Mouse (Mus musculus) adrenal gland, adult 2 months (tissue): ENCODE data around the gene Efcc1. TPM values are rescaled to one million over a fixed set of nuclear protein-coding genes. Genes with fewer than 3 reads are reported as not detected.

Experiments used
- DNase-seq: peaks from one replicate; pipeline ENCODE4 v3.0.0; 2021
- long read RNA-seq: library from polyadenylated mRNA; stranded (forward); transcript quantifications from one replicate; pipeline ENCODE4 v2.0.0, GENCODE M21; 2021
- polyA plus RNA-seq: library from polyadenylated mRNA; depleted of rRNA; stranded (reverse); fragments of >200 nt; gene quantifications from 2 replicates; pipeline ENCODE4 v1.2.3, GENCODE M21; 2012; rRNA removed
- total RNA-seq, 2 experiments: library from RNA; stranded (reverse); gene quantifications; 2 replicates each; pipeline ENCODE4 v1.2.3; 2021

Gene Efcc1
- total RNA-seq = 1 to 10 TPM in 1 of 2 experiments, under 1 TPM in 1; 0.63 to 1.1 TPM
- polyA plus RNA-seq = 1.1 and 1.4 TPM in 2 replicates
- long read RNA-seq = 0 reads

DNA sequence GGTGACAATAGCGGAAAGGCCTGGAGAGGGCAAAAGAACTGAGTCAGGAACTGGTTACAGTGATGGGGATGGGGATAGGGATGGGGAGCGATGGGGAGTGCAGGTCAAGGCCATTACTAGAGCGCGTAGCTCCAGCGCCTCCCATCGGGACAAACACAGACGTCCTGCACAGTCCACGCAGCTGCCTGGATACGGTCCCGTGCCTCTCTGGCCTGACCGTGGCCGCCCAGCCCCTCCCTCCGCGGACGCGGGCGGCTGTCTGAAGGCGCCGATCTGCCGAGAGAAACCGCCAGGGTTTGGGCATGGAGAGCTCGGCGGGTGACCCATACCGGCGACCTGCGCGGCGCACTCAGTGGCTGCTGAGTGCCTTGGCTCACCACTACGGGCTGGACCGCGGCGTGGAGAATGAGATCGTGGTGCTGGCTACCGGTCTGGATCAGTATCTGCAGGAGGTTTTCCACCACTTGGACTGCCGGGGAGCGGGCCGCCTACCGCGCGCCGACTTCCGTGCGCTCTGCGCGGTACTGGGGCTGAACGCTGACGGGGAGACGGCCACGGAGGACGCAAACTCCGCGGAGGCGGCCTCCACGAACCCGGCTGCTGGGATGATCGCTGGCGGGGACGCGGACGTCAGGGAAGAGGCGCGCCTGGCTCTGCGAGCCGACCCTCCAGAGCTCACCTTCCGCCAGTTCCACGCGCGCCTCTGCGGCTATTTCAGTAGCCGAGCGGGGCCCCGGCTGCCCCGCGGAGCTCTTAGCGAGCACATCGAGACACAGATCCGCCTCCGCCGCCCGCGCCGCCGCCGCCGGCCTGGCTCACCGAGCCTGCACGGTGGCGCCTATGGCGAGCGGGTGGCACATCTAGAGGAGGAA, at the start of gene Efcc1:
TSS of gene Efcc1 (plus strand) at position 279 of the 872 bp plus-strand sequence.
- peak; percentile 51 for DNase-seq

DNA sequence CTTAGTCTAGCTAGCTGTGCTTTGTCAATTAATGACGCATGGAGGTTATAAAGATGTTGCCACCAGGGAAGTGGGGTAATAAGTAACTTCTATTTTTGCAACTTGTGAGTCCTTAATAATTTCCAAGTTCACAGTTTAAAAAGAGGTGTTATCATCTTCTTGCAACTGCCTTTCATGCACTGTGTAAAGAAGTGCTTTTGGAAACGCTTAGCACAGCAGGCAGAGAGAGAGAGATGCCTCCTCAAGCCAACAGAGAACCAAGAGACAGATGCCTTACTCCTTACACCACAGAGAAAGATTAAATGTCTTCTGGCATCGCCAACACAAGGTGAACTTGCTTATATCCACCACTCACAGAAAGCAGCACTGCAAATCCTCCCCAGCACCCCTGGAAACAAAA, 34.7 kb upstream of the Efcc1 start:
- no peak for DNase-seq

DNA sequence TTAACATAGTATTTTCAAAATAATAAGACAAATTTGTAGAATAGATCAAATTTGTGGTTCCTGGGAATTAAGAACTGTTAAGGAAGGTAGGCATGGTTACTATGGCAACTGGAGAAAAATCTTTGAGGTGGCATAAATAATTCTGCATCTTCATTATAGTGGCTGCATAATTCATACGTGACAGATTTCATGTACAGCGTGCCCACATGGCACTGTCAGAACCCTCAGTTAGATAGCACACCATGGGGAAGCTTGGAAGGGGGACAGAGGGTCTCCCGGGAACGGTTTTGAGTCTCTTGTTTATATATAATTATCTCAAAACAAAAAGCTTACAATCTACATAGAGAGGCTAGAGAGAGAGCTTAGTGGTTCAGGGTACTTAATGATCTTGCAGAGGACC, 34.1 kb upstream of the Efcc1 start:
- no peak for DNase-seq

- DNase-seq = no peak
Observed at GRCm38 (mm10) chr6:87706246-87706645, 24.4 kb upstream of the Efcc1 start.

GRCm38 (mm10) chr6:87712311-87712710, 18.4 kb upstream of the Efcc1 start:
- no peak for DNase-seq

GRCm38 (mm10) chr6:87714091-87714490, 16.6 kb upstream of the Efcc1 start:
- DNase-seq = no peak

DNA sequence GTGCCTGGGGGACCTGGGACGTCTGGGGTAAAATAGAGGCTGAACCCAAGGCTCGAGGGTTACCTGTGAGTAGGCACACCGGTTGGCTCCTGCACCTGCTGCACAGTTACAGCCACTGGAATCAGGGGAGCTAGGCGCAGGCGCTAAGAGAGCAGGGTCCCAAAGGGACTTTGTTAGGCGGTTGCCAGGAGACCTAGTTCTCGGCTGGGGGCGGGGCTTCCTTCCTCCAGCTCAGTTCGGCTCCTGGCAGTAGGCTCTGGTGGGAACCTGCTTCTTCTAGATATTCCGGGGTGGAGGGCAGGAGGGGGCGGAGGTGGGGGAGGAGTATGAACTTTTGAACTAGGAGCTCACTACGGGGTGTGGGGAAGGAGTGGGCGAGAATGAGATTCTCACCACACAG, 8.0 kb upstream of the Efcc1 start:
- no peak for DNase-seq

DNA sequence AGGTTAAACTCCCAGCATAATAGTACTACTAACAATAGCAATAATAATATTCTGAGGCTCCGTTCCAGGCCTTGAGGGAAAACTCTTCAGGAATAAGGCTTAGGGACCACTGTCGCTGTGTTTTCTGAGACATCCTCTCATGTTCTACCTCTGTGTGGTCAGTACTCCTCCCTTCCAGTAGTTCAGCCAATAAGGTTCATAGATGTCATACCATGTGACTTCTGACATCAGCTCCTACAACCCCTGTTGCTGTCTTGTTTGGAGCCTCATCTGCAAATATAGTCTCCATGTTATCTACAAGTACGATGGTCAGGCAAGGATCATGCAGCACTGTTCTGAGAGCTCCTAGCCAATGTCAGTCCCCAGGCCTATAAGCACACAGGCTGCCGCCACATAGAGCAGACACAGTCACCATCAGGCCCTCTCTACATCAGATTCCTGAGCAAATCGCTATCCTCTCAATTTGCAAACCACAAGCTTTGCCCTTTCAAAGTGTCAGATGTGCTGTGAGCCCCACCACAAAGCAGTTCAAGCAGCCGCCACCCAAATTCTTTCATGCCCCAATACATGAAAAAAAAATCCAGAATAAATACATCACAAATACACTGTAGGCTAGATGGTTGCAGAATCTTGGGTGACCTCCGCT, 5.3 kb upstream of the Efcc1 start:
- DNase-seq = no peak

DNA sequence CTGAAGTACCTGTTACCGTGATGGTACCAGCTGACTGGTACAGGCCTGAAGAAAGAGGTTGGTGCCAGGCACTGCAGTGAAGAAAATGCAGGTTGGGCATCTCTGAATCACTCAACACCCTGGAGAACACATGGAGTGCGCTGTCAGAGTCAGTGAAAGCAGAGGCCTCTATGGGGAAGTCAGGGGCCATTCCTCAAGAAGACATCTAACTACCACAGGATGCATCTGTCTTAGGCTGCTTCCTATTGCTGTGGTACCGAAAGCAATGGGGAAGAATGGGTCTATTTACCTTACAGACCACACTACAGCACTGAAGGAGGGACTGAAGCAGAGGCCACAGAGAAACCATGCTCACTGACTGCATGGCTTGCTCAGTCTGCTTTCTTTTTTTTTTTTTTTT, 2.6 kb upstream of the Efcc1 start:
- DNase-seq = no peak

DNA sequence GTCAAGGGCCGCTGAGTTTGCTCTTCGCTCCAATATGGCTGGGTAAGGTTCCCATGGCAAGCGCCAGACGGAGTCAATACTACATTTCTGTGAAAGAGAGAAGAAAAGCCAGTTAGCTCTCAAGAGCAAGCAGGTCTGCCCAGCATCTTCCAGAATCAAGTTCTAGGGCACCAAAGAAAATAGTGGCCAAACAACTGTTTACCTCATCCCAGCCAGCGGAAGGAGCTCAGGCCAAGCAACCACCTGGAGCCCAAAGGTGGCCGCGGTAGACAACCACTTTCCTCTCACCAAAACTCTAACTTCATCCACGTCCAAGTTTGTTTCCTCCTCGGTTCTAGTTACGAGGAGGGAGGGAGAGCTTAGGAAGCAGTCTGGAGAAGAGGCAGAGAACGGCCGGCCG, 528 bp upstream of the Efcc1 start:
- no peak for DNase-seq

DNA sequence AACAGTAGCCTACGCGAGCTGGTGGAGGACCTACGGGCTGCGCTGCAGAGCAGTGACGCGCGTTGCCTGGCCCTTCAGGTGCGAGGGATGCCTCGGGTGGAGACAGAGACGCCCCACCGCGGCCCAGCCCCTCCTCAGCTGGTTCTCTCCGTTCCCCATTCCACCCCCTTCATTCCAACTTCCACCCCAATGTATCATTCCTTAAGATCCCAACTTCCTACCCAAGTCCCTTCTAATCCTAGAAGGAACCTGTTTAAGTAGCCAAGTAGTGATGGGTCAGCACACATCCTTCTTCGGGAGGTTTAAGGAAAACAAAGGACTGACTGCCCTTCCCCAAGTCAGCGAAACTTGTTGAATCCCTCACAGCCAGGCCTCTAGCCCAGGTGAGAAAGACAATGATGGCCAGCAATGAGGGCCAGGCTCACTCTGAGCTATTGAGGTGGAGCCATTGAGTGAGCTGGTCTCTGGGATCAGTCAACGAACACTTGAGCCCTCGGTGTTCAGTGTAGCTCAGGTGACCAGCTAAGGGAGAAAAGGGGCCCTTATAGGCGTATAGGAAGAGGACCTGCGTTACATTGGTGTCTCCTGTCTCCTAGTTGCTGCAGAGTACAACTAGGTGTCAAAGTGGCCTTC, 910 bp downstream of the Efcc1 start:
- no peak for DNase-seq

- DNase-seq = no peak
Observed at GRCm38 (mm10) chr6:87732151-87733011, 1.7 kb downstream of the Efcc1 start.

- DNase-seq = no peak
Observed at GRCm38 (mm10) chr6:87733131-87733930, 2.7 kb downstream of the Efcc1 start.

GRCm38 (mm10) chr6:87734136-87734535, 3.5 kb downstream of the Efcc1 start:
- DNase-seq = no peak

DNA sequence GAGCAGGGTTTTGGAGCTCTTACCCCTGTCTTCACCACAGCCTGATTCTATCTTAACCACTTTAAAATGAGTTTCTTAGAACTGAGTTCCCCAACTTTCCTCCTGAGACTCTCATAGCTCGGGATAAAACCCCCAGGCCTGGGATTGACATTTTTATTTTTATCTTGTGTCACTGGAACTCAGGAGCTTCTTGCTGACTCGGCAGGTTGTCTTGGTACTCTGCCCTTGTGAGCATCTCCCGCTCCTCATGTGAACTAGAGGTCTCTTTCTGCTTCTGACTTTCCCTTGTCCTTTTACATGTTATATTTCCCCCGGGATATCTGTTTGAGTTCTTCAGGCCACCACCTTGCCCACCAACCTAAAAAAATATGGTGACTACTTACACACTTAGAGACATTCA, 6.3 kb downstream of the Efcc1 start:
- DNase-seq = no peak

DNA sequence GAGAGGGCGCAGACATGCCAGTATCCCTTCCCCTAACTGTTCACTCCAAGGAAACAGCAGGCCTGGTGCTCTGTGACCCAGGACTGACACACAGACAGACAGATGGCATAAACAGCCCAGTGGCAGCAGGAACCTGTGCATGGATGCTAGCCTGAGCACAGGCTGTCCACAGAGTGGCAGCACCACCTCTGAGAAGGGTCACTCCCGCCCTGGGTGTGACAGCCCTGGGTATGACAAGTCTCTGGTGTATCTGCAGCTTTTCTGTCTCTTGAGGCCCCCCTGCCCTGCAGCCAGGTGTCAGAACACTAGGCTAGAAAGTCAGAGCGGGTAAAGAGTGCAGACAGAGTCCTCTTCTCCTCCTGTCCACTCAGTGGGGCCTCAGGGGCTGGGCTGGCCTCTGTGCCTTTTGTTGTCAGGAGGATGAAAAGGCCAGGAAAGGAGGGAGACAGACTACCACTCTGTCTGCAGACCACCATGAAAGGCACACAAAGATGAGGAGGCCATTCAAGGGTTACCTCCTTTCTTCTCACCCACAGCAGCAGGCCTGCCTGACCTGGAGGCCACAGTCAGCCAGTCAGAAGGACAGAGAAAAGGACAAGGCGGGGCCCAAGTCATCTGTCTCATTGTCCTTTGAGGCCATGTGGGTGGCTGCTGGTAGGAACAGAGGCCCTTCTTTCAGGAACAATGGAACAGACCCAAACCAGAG, 7.4 kb downstream of the Efcc1 start:
- DNase-seq = no peak

DNA sequence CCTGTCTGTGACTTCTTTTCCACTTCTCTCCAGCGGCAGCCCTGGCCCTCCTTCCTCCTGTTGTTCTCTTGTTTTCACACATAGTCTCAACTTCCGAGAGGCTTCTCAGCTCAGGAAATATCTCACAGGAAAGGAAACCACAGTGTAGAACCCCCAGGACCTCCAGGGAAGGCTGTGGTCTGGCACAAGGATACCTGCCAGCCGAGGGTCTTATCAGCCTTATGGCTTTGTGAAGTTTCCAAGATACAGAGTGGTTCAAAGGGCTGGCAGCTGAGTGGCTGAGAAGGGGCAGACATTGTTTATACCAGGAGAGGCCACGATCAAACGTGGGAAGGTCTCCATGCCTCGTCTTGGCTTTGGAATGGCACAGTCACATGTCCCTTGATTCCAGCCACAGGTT, 9.2 kb downstream of the Efcc1 start:
- DNase-seq = no peak

- no peak for DNase-seq
Observed at GRCm38 (mm10) chr6:87740496-87740895, 9.8 kb downstream of the Efcc1 start.

DNA sequence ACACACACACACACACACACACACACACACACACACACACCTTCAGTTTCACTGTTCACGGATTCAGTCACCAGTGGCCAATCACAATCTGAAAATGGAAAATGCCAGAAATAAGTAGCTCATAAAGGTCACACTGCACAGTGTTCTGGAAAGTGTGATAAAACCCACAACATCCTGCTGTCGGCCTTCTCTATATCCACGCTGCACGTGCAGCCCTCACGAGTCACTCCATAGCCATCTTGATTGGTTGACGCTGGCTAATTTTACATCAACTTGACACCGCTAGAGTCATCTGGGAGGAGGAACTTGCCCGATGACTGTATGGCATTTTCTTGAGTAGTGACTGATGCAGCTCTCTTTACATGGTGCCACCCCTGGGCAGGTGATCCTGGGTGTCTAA, 11.3 kb downstream of the Efcc1 start:
- no peak for DNase-seq

DNA sequence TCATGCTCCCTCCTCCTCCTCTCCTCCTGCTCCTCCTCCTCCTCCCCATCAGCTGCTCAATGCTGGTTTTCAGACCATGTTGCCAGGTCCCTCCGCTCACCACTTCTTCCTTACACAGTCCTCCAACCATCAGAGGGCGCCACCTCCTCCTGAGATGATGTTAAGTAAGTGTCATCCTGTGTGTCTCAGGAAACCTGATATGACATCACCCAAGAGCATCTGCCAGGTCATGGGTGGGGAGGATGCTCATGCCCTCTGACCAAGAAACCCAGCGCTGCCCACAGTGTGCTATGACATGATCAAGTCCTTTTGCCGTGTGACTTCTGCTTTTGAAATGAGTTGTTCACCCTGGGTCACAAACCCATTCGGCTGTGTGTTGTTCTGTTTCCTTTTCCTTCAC, 12.1 kb downstream of the Efcc1 start:
- no peak for DNase-seq

DNA sequence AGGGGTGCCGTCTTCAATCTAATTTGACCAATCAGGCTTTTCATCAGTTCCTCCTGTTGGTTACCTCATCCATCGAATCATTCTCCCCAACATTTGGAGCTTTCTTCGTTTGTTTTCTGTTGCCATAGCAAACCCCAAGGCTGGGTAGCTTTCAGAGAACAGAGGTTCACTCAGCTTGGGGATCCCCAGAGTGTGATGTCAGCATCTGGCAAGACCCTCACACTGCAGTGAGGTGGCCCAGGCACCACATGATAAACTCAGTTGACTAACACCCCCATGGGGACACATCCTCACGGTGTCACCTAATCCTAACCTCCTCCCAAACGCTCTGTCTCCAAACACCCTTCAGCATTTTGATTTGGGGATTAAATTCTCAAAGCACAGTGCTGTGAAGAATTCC, 12.6 kb downstream of the Efcc1 start:
- no peak for DNase-seq
